Mouse (Mus musculus): ENCODE measurements around the gene Omt2b.
"Not testable (repeated sequence)": the region's sequence is repeated elsewhere in the genome, so short reads cannot be mapped to it uniquely, and the experiment has no call there.

The Omt2b gene

GRCm38 (mm10) chr9:78327289-78327688 lies at the start of gene Omt2b:
Gene Omt2b (plus strand): TSS chr9:78327589.
- in situ Hi-C loops (cut with MboI; ENCODE audit: unreplicated experiment in 2 of 2), result loop anchor here in 1 of 2 experiments (25.0 kb wide), 1 partner anchor 1685 kb away; the partner anchor contains the start of gene Filip1

GRCm38 (mm10) chr9:78282002-78282711 lies 45.2 kb upstream of the Omt2b start:
- in situ Hi-C loops (cut with MboI; ENCODE audit: unreplicated experiment in 2 of 2), result not testable (repeated sequence)

- in situ Hi-C loops (cut with MboI; ENCODE audit: unreplicated experiment in 2 of 2), result not testable (repeated sequence)
Measured at GRCm38 (mm10) chr9:78289063-78289462, 38.3 kb upstream of the Omt2b start.

- in situ Hi-C loops (cut with MboI; ENCODE audit: unreplicated experiment in 2 of 2), result not testable (repeated sequence)
Measured at GRCm38 (mm10) chr9:78289723-78290122, 37.7 kb upstream of the Omt2b start, which contains the start of gene Gm10639. Gene Gm10639 (plus strand): TSS chr9:78289923.

DNA sequence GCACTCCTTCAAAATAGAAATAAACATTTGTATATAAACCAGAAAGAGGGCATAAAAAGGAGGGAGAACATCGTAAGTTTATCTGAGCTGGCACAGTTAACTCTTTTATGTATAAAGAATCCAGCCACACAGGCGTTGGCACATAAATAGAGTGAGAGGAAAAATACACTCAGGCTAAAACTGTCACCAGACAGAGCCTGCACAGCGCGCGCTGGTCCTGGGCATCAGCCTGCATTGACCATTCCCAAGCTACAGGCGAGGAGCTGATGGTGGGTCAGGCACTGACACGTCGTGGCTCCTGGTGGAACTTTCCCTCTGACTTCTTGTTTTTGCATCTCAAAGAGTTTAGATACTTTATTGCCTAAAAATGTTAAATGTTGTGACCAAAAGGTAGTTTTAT lies 34.9 kb upstream of the Omt2b start:
- in situ Hi-C loops (cut with MboI; ENCODE audit: unreplicated experiment in 2 of 2), result not testable (repeated sequence)

- in situ Hi-C loops (cut with MboI; ENCODE audit: unreplicated experiment in 2 of 2), result not testable (repeated sequence)
Measured at GRCm38 (mm10) chr9:78293683-78294082, 33.7 kb upstream of the Omt2b start.

- in situ Hi-C loops (cut with MboI; ENCODE audit: unreplicated experiment in 2 of 2), result not testable (repeated sequence)
Measured at GRCm38 (mm10) chr9:78294781-78295180, 32.6 kb upstream of the Omt2b start.

DNA sequence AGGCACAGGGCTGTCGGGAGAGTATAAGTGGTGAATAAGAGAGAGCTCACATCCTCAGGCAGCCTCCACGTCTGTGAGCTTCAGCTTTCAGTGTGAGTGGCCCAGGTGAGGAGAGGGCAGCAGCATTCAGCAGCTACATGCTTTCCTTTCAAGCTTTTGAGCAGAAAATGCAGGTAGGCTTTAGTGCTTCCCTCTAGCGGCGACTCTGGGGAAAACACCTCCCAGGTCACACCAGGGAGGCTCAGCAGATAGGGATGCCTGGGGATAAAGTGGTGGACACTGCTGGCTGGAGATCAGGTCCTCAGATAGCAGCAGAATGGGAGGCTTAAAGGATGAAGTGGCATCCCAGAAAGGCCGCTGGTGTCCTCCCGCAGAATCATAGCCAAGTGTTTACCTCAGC lies 31.3 kb upstream of the Omt2b start:
- in situ Hi-C loops (cut with MboI; ENCODE audit: unreplicated experiment in 2 of 2), result not testable (repeated sequence)

DNA sequence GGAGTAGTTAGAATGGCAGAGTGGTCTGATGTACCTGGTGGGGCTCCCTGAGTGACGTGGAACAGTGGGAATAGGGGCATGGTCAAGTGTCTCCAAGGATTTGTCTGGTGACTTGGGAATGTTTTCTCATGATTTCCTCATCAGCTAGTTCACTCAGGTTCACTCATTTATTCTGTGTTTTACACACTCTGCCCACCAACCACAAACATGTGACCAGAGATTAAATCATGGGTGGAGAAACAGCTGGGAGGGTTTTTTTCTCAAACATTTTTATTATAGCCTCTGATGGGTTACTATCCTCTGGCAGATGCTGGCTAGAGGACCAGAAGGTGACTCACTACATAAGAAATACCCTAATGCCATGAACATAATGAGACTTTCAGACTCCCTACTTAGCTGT lies 29.2 kb upstream of the Omt2b start:
- in situ Hi-C loops (cut with MboI; ENCODE audit: unreplicated experiment in 2 of 2), result no loop called here

GRCm38 (mm10) chr9:78299143-78299542 lies 28.2 kb upstream of the Omt2b start:
- in situ Hi-C loops (cut with MboI; ENCODE audit: unreplicated experiment in 2 of 2), result not testable (repeated sequence)

DNA sequence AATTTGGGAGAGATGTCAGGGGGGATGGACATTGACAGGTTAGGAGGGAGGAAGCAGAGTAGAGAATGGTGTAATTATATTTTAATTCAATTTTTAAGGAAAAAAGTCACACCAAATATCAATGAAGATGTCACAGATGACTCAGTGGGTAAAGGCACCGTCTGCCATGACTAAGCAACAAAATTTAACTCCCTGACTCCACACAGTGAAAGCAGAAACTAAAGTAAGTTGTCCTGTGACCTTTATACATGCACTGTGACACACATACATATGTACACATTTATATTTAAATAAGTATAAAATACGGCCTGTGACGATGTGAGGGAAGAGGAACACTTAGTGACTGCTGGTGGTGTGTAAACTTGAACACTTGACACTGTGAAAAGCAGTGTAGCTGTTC lies 19.3 kb upstream of the Omt2b start:
- in situ Hi-C loops (cut with MboI; ENCODE audit: unreplicated experiment in 2 of 2), result not testable (repeated sequence)

- in situ Hi-C loops (cut with MboI; ENCODE audit: unreplicated experiment in 2 of 2), result no loop called here
Measured at GRCm38 (mm10) chr9:78314696-78315095, 12.7 kb upstream of the Omt2b start, which contains the start of gene Omt2a. Gene Omt2a (minus strand): TSS chr9:78314796.

GRCm38 (mm10) chr9:78319499-78319898 lies 7.9 kb upstream of the Omt2b start:
- in situ Hi-C loops (cut with MboI; ENCODE audit: unreplicated experiment in 2 of 2), result no loop called here

DNA sequence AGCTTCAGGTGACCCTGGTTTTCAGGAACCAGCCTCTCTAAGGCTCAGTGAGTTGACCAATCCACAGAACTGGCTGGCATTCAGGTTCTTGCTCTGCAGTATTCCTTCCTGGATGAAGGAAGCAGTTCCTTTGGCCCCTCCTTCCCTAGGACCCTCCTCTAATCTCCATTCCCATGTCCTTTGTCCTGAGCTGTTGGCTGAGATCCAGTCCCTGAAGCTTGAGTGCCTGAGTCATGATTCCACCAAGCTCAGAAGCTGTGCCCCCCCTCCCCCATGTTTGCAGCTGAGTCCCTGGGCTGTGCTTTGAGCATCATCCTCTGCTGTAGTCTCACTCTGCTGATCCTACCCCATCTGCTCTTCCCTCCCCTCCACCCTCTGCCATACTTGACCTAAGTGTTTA lies 9.7 kb downstream of the Omt2b start:
- in situ Hi-C loops (cut with MboI; ENCODE audit: unreplicated experiment in 2 of 2), result loop anchor here in 1 of 2 experiments (25.0 kb wide), 1 partner anchor 1675 kb away; the partner anchor contains the start of gene Filip1

DNA sequence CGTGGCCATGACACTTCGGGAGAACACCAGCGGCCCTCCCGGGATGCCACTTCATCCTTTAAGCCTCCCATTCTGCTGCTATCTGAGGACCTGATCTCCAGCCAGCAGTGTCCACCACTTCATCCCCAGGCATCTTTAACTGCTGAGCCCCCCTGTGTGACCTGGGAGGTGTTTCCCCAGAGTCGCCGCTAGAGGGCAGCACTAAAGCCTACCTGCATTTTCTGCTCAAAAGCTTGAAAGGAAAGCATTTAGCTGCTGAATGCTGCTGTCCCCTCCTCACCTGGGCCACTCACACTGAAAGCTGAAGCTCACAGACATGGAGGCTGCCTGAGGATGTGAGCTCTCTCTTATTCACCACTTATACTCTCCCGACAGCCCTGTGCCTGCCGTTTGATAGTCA lies 12.9 kb downstream of the Omt2b start:
- in situ Hi-C loops (cut with MboI; ENCODE audit: unreplicated experiment in 2 of 2), result loop anchor here in 1 of 2 experiments (25.0 kb wide), 1 partner anchor 1672 kb away; the partner anchor contains the start of gene Filip1

GRCm38 (mm10) chr9:78342494-78342893 lies 15.1 kb downstream of the Omt2b start:
- in situ Hi-C loops (cut with MboI; ENCODE audit: unreplicated experiment in 2 of 2), result loop anchor here in 1 of 2 experiments (25.0 kb wide), 1 partner anchor 1670 kb away; the partner anchor contains the start of gene Filip1

- in situ Hi-C loops (cut with MboI; ENCODE audit: unreplicated experiment in 2 of 2), result loop anchor here in 1 of 2 experiments (25.0 kb wide), 1 partner anchor 1669 kb away; the partner anchor contains the start of gene Filip1
Measured at GRCm38 (mm10) chr9:78343055-78343454, 15.7 kb downstream of the Omt2b start.

- in situ Hi-C loops (cut with MboI; ENCODE audit: unreplicated experiment in 2 of 2), result loop anchor here in 1 of 2 experiments (25.0 kb wide), 1 partner anchor 1667 kb away; the partner anchor contains the start of gene Filip1
Measured at GRCm38 (mm10) chr9:78345235-78345634, 17.8 kb downstream of the Omt2b start.

- in situ Hi-C loops (cut with MboI; ENCODE audit: unreplicated experiment in 2 of 2), result loop anchor here in 1 of 2 experiments (25.0 kb wide), 1 partner anchor 1665 kb away; the partner anchor contains the start of gene Filip1
Measured at GRCm38 (mm10) chr9:78347004-78347403, 19.6 kb downstream of the Omt2b start.

DNA sequence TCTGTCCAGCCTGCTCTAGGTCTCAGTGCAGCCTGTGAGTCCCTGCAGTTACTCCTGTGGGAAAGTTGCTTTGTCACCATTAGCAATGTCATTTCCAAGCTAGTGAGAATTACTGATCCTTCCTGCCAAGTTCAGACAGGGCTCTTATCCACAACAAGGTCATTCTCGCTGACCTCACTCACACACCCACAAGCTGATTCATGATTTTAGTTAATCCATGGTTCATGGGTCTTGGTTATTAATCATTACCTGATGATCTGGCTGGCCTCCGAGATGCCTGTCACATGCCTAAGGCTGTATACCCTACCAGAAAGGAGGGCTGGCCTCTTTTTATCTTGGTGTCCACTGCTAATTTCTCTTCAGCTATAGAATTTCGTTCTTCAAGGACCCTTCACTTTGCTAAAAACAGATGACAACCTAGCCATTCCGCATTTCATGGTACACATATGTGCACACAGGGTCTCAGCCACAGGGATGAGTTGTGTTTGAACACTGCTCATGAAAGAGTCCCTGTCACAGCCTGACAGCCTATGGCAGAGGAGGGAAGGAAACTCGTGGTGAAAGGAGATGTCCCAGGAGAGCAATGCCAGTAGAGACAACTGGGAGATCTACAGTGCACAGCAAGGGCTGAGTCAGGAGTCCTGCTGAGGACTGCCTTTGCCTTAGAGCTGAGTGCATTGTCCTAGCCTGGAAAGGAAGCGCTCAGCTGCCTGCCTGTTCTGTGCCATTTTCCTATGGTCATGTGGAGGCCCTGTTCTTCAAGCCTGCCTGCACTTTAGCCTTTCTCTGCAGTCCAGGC lies 21.0 kb downstream of the Omt2b start:
- in situ Hi-C loops (cut with MboI; ENCODE audit: unreplicated experiment in 2 of 2), result loop anchor here in 1 of 2 experiments (25.0 kb wide), 1 partner anchor 1664 kb away; the partner anchor contains the start of gene Filip1

DNA sequence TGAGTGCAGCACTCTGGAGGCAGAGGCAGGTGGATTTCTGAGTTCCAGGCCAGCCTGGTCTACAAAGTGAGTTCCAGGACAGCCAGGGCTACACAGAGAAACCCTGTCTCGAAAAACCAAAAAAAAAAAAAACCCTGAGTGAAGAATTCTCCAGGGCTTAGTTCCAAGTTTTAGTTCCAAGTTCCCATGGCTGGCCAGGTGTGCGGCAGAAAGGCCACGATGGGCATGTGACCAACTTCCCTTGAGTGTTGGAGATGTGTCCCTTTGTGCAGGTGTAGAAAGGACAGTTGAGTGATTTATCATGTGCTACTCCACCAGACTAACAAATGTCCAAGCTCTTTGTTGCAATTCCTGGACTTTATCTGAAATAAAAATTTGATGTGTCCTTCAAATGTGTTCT lies 21.8 kb downstream of the Omt2b start:
- in situ Hi-C loops (cut with MboI; ENCODE audit: unreplicated experiment in 2 of 2), result loop anchor here in 1 of 2 experiments (25.0 kb wide), 1 partner anchor 1663 kb away; the partner anchor contains the start of gene Filip1

All from v-Abl transformed pro-B cells (cell line).